Mouse (Mus musculus) spleen, adult 2 months (tissue): ENCODE data around the gene Tlr11. TPM values are rescaled to one million over a fixed set of nuclear protein-coding genes. Genes with fewer than 3 reads are reported as not detected.

Experiments
- DNase-seq, 2 experiments: peaks; one replicate each; pipeline versions ENCODE4 v3.0.0 to v3.0.0-alpha.2; 2012 to 2021; ENCODE audit warnings: low spot score in 2 of 2, low read depth in 1 of 2
- H3K27ac ChIP-seq: fragments of 200-500 bp; 2 replicates; pipeline ENCODE4 v1.5.1; 2012; ENCODE audit warnings: low read length, inconsistent platforms; ENCODE audit not compliant: insufficient read depth
- H3K27me3 ChIP-seq: fragments of 200-500 bp; 2 replicates; pipeline ENCODE4 v1.6.1; 2012; ENCODE audit warnings: mild to moderate bottlenecking, moderate library complexity, low read length, inconsistent platforms; ENCODE audit not compliant: control insufficient read depth, insufficient read depth
- H3K36me3 ChIP-seq: fragments of 200-500 bp; 2 replicates; pipeline ENCODE4 v1.6.1; 2012; ENCODE audit warnings: mild to moderate bottlenecking, low read length, inconsistent platforms; ENCODE audit not compliant: control insufficient read depth, insufficient read depth
- H3K4me1 ChIP-seq: fragments of 200-500 bp; 2 replicates; pipeline ENCODE4 v1.6.1; 2011; ENCODE audit warnings: inconsistent platforms; ENCODE audit not compliant: control insufficient read depth, insufficient read depth, insufficient read length
- H3K4me3 ChIP-seq: fragments of 200-500 bp; 2 replicates; pipeline ENCODE4 v1.5.1; 2011; ENCODE audit warnings: mild to moderate bottlenecking, inconsistent platforms; ENCODE audit not compliant: insufficient read depth, insufficient read length; ENCODE audit errors: extremely low read depth
- CTCF ChIP-seq: fragments of 200-500 bp; IDR thresholded peaks from 2 replicates; pipeline ENCODE4 v1.5.1; 2011; ENCODE audit warnings: mild to moderate bottlenecking, inconsistent platforms; ENCODE audit not compliant: insufficient read depth, insufficient read length, insufficient replicate concordance; ENCODE audit errors: extremely low read depth
- POLR2A ChIP-seq: fragments of 200-500 bp; IDR thresholded peaks from 2 replicates; pipeline ENCODE4 v1.6.1; 2011; ENCODE audit warnings: low read depth, low read length, inconsistent platforms
- WGBS: fragments of 180-500 bp; shearing (Covaris S2); methylation state at CpG from one replicate; pipeline ENCODE4 v1.1.7; 2018; 5-methylcytosine and 5-hydroxymethylcytosine counted together
- polyA plus RNA-seq: library from polyadenylated mRNA; depleted of rRNA; stranded (reverse); fragments of >200 nt; gene quantifications from 2 replicates; pipeline ENCODE4 v1.2.3, GENCODE M21; 2012; rRNA removed

Gene Tlr11
- 2.9 and 3.2 TPM in 2 replicates for polyA plus RNA-seq

DNA sequence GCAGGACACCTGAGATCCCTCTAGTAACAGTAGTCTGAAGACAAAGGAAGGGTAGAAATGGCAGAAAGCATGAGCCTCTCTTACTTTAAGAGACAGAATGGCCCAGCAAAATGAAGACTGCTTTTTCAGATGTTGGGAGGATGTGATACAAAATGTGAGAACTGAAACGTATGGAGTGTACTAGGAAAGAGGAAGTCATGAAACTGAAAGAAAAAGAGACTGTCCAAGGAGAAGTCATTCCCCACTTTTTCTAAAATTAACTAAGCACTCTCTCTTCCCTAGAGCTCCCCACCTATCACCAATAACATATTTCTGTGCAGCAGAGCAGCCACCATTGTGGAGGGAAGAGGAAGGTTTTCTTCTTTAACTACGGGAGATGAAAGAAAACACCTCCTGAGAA is at the start of gene Tlr11:
TSS of gene Tlr11 (plus strand) at position 322 of the 400 bp plus-strand sequence.
- no peaks in the 10 kb centered on the region for H3K4me1 ChIP-seq
- no peak within 1 kb of the TSS for H3K4me3 ChIP-seq
- 41% methylated on average over 2 of the region's 2 CpGs for WGBS
- H3K27ac ChIP-seq: no peak within 1 kb of the TSS; the same call in 1 of the 2 replicates
- no peaks in the 10 kb centered on the region for H3K36me3 ChIP-seq
- H3K27me3 ChIP-seq: no peaks in the 10 kb centered on the region
- TF ChIP-seq POLR2A (no peak), CTCF (no peak)
- no peak for DNase-seq

DNA sequence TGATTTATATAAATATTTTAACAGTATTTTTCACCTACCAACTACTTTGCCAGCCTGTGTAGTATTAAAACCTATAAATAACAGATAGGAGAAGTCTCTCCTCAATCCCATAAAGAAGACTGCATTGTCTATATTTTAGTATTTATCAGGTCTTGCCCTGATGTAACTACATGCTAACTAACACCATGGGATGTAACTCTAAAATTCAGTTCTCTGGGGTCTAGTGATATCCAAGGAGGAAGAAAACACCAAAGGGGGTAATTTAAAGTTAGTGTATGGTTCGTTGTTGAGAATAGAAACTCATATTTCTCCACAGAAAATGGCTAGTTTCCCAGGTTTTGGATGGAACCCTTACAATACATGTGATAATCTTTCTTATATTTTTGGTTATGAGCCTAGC is 31.1 kb upstream of the Tlr11 start, which contains the start of gene Olfr734:
TSS of gene Olfr734 (minus strand) at position 101 of the 400 bp plus-strand sequence.
- Histone ChIP-seq H3K4me1 (no peaks in the 10 kb centered on the region), H3K27me3 (no peaks in the 10 kb centered on the region), H3K27ac (no peak within 1 kb of the TSS), H3K36me3 (no peaks in the 10 kb centered on the region), H3K4me3 (no peak within 1 kb of the TSS)
- TF ChIP-seq CTCF: no peak
- no peak for DNase-seq
- 67% methylated on average over 1 of the region's 1 CpGs for WGBS

DNA sequence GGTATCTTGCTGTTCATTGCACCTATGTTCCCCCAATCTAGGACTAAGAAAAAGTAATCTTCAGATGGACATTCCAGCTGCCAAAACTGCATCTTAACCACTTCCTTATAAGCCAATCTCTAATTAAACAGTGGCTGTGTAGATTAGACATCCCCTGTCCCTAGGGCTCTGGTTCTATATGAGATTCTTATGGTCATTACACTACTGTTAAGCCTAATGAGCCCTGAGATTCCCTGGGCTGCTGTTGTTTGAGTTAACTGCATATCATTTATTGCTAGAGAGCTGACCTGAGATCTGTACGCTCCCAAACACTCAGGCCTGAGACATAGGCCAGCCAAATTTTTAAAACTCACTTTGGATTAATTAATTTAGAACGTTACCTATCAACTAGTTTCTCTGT is 8.9 kb upstream of the Tlr11 start, which contains the start of gene Olfr735:
TSS of gene Olfr735 (minus strand) at position 77 of the 400 bp plus-strand sequence.
- H3K4me1 ChIP-seq: no peaks in the 10 kb centered on the region
- 87% methylated on average over 2 of the region's 2 CpGs for WGBS
- no peak within 1 kb of the TSS for H3K27ac ChIP-seq
- no peaks in the 10 kb centered on the region for H3K27me3 ChIP-seq
- H3K4me3 ChIP-seq: no peak within 1 kb of the TSS
- DNase-seq: no peak
- no peak for TF ChIP-seq POLR2A
- TF ChIP-seq CTCF: no peak
- no peaks in the 10 kb centered on the region for H3K36me3 ChIP-seq

DNA sequence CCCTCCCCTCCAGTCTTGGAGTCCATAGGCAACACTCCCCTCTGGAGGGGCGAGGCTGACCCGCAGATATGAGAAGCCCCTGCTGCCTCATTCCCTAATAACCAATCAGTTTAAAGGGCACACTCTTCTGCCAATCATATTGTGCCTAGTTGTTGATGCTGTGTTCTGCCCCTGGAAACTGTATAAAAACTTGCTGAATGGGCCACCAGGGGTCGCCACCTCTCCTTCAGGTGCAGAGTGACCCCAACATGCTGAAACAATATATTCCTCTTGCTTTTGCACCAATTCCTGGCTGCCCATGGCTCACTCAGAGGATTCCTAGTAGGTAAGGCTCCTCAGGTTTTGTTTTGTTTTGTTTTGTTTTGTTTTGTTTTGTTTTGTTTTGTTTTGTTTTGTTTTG is 5.3 kb upstream of the Tlr11 start:
- Histone ChIP-seq H3K4me1 (no peaks in the 10 kb centered on the region), H3K36me3 (no peaks in the 10 kb centered on the region), H3K4me3 (no peak overlapping the region), H3K27ac (no peak overlapping the region), H3K27me3 (no peaks in the 10 kb centered on the region)
- WGBS: 23% methylated on average over 3 of the region's 3 CpGs
- DNase-seq: no peak
- TF ChIP-seq POLR2A (no peak), CTCF (no peak)

DNA sequence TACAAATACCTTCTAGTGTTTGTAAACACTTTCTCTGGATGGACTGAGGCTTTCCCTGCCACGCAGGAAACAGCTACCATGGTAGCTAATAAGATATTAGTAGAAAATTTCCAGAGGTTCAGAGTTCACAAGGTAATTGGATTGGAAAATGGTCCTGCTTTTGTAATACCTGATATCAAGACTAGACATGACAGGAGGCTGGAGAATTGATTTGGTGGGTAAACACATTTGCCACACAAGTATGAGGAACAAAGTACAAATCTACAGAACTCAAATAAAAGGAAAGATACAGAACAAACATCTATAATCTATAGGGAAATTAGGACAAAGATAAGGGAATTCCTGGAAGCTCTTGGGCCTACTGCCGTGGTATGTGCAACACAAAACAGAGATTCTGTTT is 989 bp upstream of the Tlr11 start:
- Histone ChIP-seq H3K4me1 (no peaks in the 10 kb centered on the region), H3K4me3 (no peak overlapping the region), H3K27me3 (no peaks in the 10 kb centered on the region), H3K27ac (no peak overlapping the region), H3K36me3 (no peaks in the 10 kb centered on the region)
- TF ChIP-seq POLR2A (no peak), CTCF (no peak)
- WGBS: 90% methylated on average over 2 of the region's 2 CpGs
- DNase-seq: no peak

DNA sequence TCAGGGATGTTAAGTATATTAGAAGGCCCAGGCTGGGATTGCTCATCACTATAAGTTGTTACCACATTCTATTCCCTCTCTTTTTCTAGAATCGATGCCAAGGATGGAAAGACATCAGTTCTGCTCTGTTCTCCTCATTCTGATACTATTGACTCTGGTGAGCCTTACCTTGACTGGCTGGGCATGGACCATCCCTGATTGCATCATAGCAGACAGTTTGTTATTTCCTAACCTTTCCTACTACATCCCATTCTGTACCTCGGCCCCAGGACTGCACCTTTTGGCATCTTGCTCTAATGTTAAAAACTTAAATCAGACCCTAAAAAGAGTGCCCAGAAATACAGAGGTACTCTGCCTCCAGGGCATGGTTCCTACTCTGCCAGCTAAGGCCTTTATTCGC is 2.8 kb downstream of the Tlr11 start:
- DNase-seq: no peak
- Histone ChIP-seq H3K27me3 (no peaks in the 10 kb centered on the region), H3K4me3 (no peak overlapping the region), H3K27ac (no peak overlapping the region), H3K36me3 (no peaks in the 10 kb centered on the region), H3K4me1 (no peaks in the 10 kb centered on the region)
- TF ChIP-seq POLR2A: no peak
- WGBS: 86% methylated on average over 3 of the region's 3 CpGs

DNA sequence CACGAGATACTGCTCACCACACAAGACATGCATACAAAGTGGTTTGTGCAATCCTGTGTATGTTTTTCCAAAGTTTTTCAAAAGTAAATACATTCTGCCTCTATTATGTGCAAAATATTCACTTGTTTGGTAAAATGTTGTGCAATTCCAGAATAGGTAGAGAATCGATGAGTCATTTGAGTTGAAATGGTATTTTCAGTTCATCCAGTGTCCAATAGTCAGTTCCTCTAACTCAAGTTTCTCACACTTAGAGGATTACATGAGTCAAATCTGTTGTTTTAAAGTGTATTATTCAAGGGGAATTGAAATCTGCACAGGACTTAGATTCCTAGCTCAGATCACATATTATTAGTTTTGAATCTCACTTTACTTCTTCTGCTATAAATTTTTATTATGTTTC is 5.8 kb downstream of the Tlr11 start:
- no peak for TF ChIP-seq POLR2A
- no peak for TF ChIP-seq CTCF
- 70% methylated on average over 2 of the region's 2 CpGs for WGBS
- Histone ChIP-seq H3K36me3 (no peaks in the 10 kb centered on the region), H3K27ac (no peak overlapping the region), H3K4me3 (no peak overlapping the region), H3K27me3 (no peaks in the 10 kb centered on the region), H3K4me1 (no peaks in the 10 kb centered on the region)
- no peak for DNase-seq

DNA sequence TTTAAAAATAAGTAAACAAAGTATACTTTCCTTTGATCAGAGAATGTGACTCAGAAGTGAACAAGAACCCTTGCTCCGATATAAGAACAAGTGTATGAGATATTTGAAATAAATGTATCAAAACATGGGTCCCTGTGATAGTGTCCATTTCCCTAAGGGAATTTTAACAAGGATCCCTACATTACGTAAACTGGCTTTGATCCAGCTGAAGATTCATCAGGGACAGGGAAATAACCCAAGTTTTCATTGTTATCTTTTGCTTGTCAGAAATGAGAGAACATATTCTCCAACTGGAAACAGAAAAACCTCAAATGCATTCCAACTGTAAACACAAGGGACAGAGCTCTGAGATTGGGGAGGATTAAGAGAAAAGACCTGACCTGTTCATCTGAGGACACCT is 23.1 kb downstream of the Tlr11 start, which contains the start of gene Olfr736:
TSS of gene Olfr736 (plus strand) at position 301 of the 400 bp plus-strand sequence.
- whole genome bisulfite sequencing: 85% methylated on average over 2 of the region's 2 CpGs
- no peaks in the 10 kb centered on the region for H3K27me3 ChIP-seq
- no peaks in the 10 kb centered on the region for H3K36me3 ChIP-seq
- no peaks in the 10 kb centered on the region for H3K4me1 ChIP-seq
- DNase-seq: no peak
- no peak within 1 kb of the TSS for H3K4me3 ChIP-seq
- TF ChIP-seq CTCF (no peak), POLR2A (no peak)
- no peak within 1 kb of the TSS for H3K27ac ChIP-seq
